Mouse (Mus musculus): ENCODE measurements at regions not wholly inside any gene's neighbourhood (a gene's known extent, or its start where the extent isn't known, plus 50 kb on each side); places are given as distances from the start of the nearest gene placed in this dataset.
A peak's percentile ranks its signal among the peaks of the same experiment; 100 is the strongest.

DNA sequence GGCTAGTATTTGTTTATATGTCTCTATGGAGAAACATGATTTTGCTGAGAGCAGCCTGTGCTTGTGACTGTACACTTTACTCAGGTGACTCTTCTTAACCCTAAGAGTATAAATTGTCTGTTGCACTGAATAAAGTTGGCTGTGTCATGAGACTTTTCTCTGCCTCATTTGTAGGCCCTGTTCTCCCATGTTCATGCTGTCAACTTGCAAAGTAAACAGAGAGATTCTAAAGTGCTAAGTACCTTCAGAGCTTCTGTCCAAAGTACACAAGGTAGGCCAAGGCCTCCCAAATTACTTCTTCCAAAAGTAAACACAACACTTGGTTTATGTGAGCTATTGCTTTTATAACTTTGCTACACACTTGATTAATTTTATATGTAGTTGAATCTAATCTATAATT, 299.7 kb upstream of the Plxna2 start:
- ATAC-seq (ENCODE audit: low FRiP score), result no peak
- Histone ChIP-seq H3K27ac (replicated peaks) (no peak overlapping the region), H3K27me3 (replicated peaks) (no peaks in the 10 kb centered on the region), H3K4me2 (no peak overlapping the region), H3K36me3 (no peaks in the 10 kb centered on the region), H3K9me3 (replicated peaks) (no peaks in the 10 kb centered on the region), H3K4me3 (replicated peaks) (no peak overlapping the region), H3K4me1 (0 out of 2 replicates have a peak, but pooled peaks cover 4% of the 10 kb centered on the region), H3K9ac (replicated peaks) (no peak overlapping the region)

- 81% methylated on average over 2 of the region's 2 CpGs for WGBS
- Histone ChIP-seq H3K36me3 (no peaks in the 10 kb centered on the region), H3K4me1 (0 out of 2 replicates have a peak, but pooled peaks cover 4% of the 10 kb centered on the region), H3K9ac (replicated peaks) (no peak overlapping the region), H3K4me3 (replicated peaks) (no peak overlapping the region), H3K4me2 (no peak overlapping the region), H3K9me3 (replicated peaks) (no peaks in the 10 kb centered on the region), H3K27ac (replicated peaks) (no peak overlapping the region), H3K27me3 (replicated peaks) (no peaks in the 10 kb centered on the region)
- no peak for ATAC-seq (ENCODE audit: low FRiP score)
Measured at GRCm38 (mm10) chr1:194315593-194315992, 302.4 kb upstream of the Plxna2 start.

DNA sequence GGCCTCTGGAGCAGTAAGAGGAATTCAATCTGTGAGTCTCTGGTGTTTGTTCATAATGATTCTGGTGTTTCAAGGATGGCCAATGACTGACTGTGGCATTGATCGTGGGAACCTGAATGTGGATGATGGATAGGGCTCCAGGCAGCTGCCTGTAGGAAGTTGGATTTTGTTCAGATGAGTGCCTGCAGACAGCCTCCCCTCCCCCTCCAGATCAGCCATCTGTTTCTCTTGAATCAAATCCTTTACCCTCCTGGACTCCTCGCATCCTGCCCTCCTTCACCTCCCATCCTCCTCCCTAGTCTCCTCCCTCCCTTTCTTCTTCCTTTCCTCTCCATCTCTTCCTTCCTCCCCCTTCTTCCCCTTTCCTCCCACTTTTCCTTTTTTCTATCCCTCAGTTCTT, 307.6 kb upstream of the Plxna2 start:
- no peaks in the 10 kb centered on the region for H3K27me3 ChIP-seq (replicated peaks)
- H3K9ac ChIP-seq (replicated peaks), result no peak overlapping the region
- no peak for ATAC-seq (ENCODE audit: low FRiP score)
- H3K36me3 ChIP-seq, result no peaks in the 10 kb centered on the region
- H3K4me1 ChIP-seq, result 0 out of 2 replicates have a peak, but pooled peaks cover 4% of the 10 kb centered on the region
- no peak overlapping the region for H3K4me3 ChIP-seq (replicated peaks)
- H3K27ac ChIP-seq (replicated peaks), result no peak overlapping the region
- H3K4me2 ChIP-seq, result no peak overlapping the region
- no peaks in the 10 kb centered on the region for H3K9me3 ChIP-seq (replicated peaks)
- 20% methylated on average over 2 of the region's 2 CpGs for WGBS

- H3K9me3 ChIP-seq (replicated peaks), result no peaks in the 10 kb centered on the region
- 0 out of 2 replicates have a peak, but pooled peaks have one; percentile 41 for ATAC-seq (ENCODE audit: low FRiP score)
- 71% methylated on average over 3 of the region's 3 CpGs for WGBS
Measured at GRCm38 (mm10) chr1:194308648-194309047, 309.4 kb upstream of the Plxna2 start.

DNA sequence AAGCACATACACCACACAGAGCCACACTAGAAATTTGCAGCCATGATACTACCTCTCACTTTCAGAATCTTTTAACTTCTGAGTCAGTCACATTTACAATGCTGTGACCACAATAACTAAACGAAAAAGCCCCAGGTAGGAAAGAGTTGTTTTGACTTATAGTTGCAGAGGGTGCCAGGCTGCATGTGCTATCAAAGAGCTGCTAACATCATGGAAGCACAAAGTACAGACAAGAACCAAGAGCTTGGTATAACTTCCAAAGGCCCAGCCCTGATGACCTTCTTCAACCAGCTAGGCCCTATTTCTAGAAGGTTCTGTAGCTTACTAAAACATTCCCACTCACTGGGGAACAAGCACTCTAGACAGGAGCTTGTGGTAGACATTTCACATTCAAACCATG, 314.1 kb upstream of the Plxna2 start:
- Histone ChIP-seq H3K27ac (replicated peaks) (no peak overlapping the region), H3K4me1 (no peaks in the 10 kb centered on the region), H3K27me3 (replicated peaks) (no peaks in the 10 kb centered on the region), H3K4me3 (replicated peaks) (no peak overlapping the region), H3K9me3 (replicated peaks) (no peaks in the 10 kb centered on the region), H3K4me2 (no peak overlapping the region), H3K9ac (replicated peaks) (no peak overlapping the region), H3K36me3 (no peaks in the 10 kb centered on the region)
- 62% methylated on average over 1 of the region's 1 CpGs for WGBS
- ATAC-seq (ENCODE audit: low FRiP score), result no peak

More at GRCm38 (mm10) chr1:194308648-194309047, 309.4 kb upstream of the Plxna2 start:
- Histone ChIP-seq H3K36me3 (no peaks in the 10 kb centered on the region), H3K27me3 (replicated peaks) (no peaks in the 10 kb centered on the region), H3K4me1 (no peaks in the 10 kb centered on the region), H3K4me3 (replicated peaks) (no peak overlapping the region), H3K9ac (replicated peaks) (no peak overlapping the region), H3K27ac (replicated peaks) (no peak overlapping the region), H3K4me2 (no peak overlapping the region)

DNA sequence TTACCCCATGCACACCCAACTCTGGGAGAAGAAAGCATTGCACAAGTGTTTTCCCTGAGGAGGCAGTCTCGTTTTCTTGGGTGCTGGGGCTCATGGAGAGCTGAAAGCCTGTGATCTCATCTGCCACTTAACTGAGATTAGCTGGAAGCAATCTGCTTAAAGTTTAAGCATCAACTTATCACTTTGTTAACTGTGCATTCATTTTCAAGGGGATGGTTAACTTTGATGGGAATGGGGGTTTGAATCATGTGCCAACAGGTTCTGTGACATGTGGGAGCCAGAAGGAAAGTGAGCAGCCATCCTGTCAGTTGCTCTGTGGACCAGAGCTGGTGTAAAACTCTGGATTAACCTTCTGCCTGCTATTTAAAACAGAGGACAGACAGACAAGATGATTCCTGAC, 315.2 kb upstream of the Plxna2 start:
- H3K4me1 ChIP-seq, result no peaks in the 10 kb centered on the region
- no peaks in the 10 kb centered on the region for H3K27me3 ChIP-seq (replicated peaks)
- no peaks in the 10 kb centered on the region for H3K36me3 ChIP-seq
- no peak for ATAC-seq (ENCODE audit: low FRiP score)
- no peak overlapping the region for H3K27ac ChIP-seq (replicated peaks)
- 54% methylated on average over 1 of the region's 1 CpGs for WGBS
- H3K4me3 ChIP-seq (replicated peaks), result no peak overlapping the region
- no peak overlapping the region for H3K4me2 ChIP-seq
- H3K9ac ChIP-seq (replicated peaks), result no peak overlapping the region
- no peaks in the 10 kb centered on the region for H3K9me3 ChIP-seq (replicated peaks)

DNA sequence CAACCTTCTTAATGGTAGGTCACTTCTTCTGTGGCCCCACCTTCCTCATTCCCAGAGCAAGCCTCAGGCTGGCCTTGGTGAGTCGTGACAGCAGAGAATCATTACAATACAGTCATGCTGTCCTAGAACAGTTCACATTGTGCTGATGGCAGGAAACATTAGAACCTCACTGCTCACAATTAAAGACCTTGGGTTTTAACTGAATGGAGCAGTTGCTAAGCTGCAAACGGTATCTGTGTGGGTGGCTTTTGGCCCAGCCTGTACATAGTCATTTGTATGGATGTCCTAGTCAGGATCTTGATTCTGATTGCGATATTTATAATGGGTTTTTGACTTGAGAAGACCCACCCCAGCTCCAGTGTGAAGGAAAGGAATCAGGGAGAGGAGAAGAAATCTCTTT, 336.1 kb upstream of the Plxna2 start:
- Histone ChIP-seq H3K9ac (replicated peaks) (no peak overlapping the region), H3K4me3 (replicated peaks) (no peak overlapping the region), H3K4me2 (no peak overlapping the region), H3K4me1 (no peaks in the 10 kb centered on the region), H3K27ac (replicated peaks) (no peak overlapping the region), H3K9me3 (replicated peaks) (no peaks in the 10 kb centered on the region), H3K36me3 (no peaks in the 10 kb centered on the region), H3K27me3 (replicated peaks) (no peaks in the 10 kb centered on the region)
- WGBS, result 53% methylated on average over 3 of the region's 3 CpGs
- no peak for ATAC-seq (ENCODE audit: low FRiP score)

- no peaks in the 10 kb centered on the region for H3K36me3 ChIP-seq
- H3K4me1 ChIP-seq, result no peaks in the 10 kb centered on the region
- H3K9ac ChIP-seq (replicated peaks), result no peak overlapping the region
- H3K4me2 ChIP-seq, result no peak overlapping the region
- no peak overlapping the region for H3K27ac ChIP-seq (replicated peaks)
- no peaks in the 10 kb centered on the region for H3K27me3 ChIP-seq (replicated peaks)
- no peak for ATAC-seq (ENCODE audit: low FRiP score)
- H3K9me3 ChIP-seq (replicated peaks), result no peaks in the 10 kb centered on the region
- no peak overlapping the region for H3K4me3 ChIP-seq (replicated peaks)
Measured at GRCm38 (mm10) chr1:194268028-194268427, 350.0 kb upstream of the Plxna2 start.

DNA sequence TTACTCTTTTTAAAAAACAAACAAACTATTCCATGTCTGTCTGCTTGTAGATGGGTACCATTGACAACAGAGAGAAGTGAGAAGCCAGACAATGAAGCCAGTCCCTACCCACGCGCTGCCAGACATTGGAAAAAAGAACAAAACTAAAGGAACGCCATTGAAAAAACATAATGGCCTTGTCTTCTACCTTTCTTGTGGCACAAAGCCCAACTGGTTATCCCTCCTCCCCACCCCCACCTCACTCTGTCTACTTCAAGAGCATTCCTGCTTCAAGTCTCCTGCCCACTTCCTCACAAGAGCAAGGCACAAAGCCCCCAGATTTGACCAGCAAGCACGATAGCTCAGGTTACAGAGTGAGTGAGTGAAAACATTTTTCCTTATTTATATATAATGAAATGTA, 355.6 kb upstream of the Plxna2 start:
- Histone ChIP-seq H3K9ac (replicated peaks) (no peak overlapping the region), H3K27me3 (replicated peaks) (no peaks in the 10 kb centered on the region), H3K27ac (replicated peaks) (no peak overlapping the region), H3K36me3 (no peaks in the 10 kb centered on the region), H3K4me2 (no peak overlapping the region), H3K9me3 (replicated peaks) (no peaks in the 10 kb centered on the region), H3K4me3 (replicated peaks) (no peak overlapping the region), H3K4me1 (no peaks in the 10 kb centered on the region)
- 25% methylated on average over 4 of the region's 4 CpGs for WGBS
- no peak for ATAC-seq (ENCODE audit: low FRiP score)

DNA sequence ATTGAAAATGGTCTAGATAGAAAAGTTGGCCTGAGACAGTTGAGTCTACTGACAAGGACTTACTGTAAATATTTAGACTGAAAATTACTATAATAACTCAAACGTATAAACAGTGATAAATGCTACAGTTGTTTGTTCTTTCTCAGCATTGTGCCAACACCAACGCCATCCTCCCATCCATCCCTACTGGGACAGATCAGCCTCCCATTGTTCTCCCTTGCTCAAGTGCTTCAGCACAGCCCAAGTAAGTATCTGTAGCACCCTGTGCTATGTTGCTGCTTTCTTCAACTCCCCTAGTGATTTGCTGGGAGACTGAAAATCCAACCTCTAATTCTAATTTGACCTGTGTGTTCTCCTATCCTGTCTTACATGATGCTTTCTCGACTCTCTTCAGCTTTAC, 358.1 kb upstream of the Plxna2 start:
- no peaks in the 10 kb centered on the region for H3K9me3 ChIP-seq (replicated peaks)
- no peak overlapping the region for H3K4me2 ChIP-seq
- H3K4me1 ChIP-seq, result no peaks in the 10 kb centered on the region
- H3K36me3 ChIP-seq, result no peaks in the 10 kb centered on the region
- no peak overlapping the region for H3K9ac ChIP-seq (replicated peaks)
- H3K27me3 ChIP-seq (replicated peaks), result no peaks in the 10 kb centered on the region
- H3K27ac ChIP-seq (replicated peaks), result no peak overlapping the region
- no peak for ATAC-seq (ENCODE audit: low FRiP score)
- H3K4me3 ChIP-seq (replicated peaks), result no peak overlapping the region
- 86% methylated on average over 3 of the region's 3 CpGs for WGBS

DNA sequence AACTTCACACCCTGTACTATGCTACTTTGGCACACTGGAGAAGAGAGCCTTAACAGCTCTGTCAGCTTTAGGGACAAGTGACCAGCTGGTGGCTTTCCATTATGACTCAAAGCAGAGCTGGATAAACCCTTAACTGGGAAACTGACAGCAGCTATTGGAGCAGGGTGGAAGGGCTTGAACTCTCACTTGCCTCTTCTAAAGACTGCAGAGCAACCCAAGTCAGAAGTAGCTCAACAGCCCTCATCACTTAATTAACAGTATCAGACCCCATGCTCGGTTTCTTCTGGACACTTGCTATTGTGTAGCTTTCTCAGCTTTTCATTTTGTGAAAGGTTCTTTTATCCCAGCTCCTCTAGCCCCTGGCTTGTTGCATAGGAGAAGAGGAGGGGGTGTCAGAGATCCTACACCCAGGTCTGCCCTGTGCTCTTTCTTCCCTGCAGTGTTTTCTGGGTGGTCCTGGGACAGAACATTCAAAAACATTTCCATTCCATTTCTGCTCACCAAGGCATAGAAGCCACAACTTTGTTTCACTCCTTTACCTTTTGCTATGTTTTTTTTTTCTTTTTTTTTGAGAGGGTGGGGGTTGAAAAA, 373.1 kb upstream of the Plxna2 start:
- no peaks in the 10 kb centered on the region for H3K4me1 ChIP-seq
- no peak overlapping the region for H3K4me3 ChIP-seq (replicated peaks)
- 8% methylated on average over 1 of the region's 1 CpGs for WGBS
- H3K36me3 ChIP-seq, result no peaks in the 10 kb centered on the region
- no peak overlapping the region for H3K27ac ChIP-seq (replicated peaks)
- H3K9ac ChIP-seq (replicated peaks), result no peak overlapping the region
- H3K4me2 ChIP-seq, result no peak overlapping the region
- ATAC-seq (ENCODE audit: low FRiP score), result no peak
- H3K9me3 ChIP-seq (replicated peaks), result no peaks in the 10 kb centered on the region
- no peaks in the 10 kb centered on the region for H3K27me3 ChIP-seq (replicated peaks)

DNA sequence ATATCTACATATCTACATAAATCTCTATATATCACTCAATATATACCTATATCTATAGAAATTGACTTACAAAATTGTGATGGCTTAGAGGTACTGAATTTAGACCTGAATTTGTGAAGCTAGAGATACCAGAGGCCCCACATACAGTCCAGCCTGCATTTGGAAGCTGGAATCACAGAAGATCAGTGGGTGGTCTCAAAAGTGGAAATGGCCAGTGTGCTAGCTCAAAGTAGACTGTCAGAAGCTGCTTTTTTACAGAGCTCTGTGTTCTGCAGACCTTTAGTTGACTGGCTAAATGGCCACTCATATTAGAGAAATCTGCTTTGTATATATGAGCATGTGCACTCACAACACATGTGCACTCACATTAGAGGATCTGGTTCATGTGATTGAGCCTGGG, 376.9 kb upstream of the Plxna2 start:
- Histone ChIP-seq H3K4me1 (no peaks in the 10 kb centered on the region), H3K36me3 (no peaks in the 10 kb centered on the region)
- no peak for ATAC-seq (ENCODE audit: low FRiP score)

DNA sequence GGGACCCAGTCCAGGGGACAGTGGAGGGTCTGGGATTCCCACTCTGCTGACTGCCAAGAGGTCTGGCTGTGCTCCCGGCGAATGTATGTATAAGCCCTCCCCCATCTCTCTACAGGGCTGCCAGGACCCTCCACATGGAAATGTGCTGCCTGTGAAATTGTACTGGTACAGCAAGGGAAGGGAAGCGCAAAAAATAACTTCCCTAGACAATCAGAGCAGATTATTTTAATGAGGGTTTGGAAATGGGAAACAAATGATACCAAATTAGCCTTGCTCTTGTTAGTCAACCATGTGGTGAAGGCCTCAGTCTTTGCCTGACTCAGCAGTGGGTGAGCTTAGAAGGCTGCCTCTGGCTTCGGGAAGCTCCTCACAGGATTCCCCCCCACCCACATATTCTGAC, 386.8 kb upstream of the Plxna2 start:
- ATAC-seq (ENCODE audit: low FRiP score), result peak; percentile 76; the same call in 1 of the 2 replicates
- Histone ChIP-seq H3K36me3 (no peaks in the 10 kb centered on the region), H3K27ac (replicated peaks) (peak overlapping the region; percentile 66), H3K9ac (replicated peaks) (no peak overlapping the region), H3K9me3 (replicated peaks) (no peaks in the 10 kb centered on the region), H3K4me3 (replicated peaks) (no peak overlapping the region), H3K4me1 (peaks cover 41% of the 10 kb centered on the region), H3K4me2 (no peak overlapping the region), H3K27me3 (replicated peaks) (no peaks in the 10 kb centered on the region)
- 22% methylated on average over 4 of the region's 4 CpGs for WGBS

More for the DNA sequence above, 376.9 kb upstream of the Plxna2 start:
- Histone ChIP-seq H3K27ac (replicated peaks) (no peak overlapping the region), H3K4me2 (no peak overlapping the region), H3K4me3 (replicated peaks) (no peak overlapping the region), H3K9ac (replicated peaks) (no peak overlapping the region), H3K9me3 (replicated peaks) (no peaks in the 10 kb centered on the region), H3K27me3 (replicated peaks) (no peaks in the 10 kb centered on the region)
